Mouse (Mus musculus): ENCODE data around the gene Dcakd.
"Not testable (repeated sequence)": the region's sequence is repeated elsewhere in the genome, so short reads cannot be mapped to it uniquely, and the experiment has no call there.

The Dcakd gene

DNA sequence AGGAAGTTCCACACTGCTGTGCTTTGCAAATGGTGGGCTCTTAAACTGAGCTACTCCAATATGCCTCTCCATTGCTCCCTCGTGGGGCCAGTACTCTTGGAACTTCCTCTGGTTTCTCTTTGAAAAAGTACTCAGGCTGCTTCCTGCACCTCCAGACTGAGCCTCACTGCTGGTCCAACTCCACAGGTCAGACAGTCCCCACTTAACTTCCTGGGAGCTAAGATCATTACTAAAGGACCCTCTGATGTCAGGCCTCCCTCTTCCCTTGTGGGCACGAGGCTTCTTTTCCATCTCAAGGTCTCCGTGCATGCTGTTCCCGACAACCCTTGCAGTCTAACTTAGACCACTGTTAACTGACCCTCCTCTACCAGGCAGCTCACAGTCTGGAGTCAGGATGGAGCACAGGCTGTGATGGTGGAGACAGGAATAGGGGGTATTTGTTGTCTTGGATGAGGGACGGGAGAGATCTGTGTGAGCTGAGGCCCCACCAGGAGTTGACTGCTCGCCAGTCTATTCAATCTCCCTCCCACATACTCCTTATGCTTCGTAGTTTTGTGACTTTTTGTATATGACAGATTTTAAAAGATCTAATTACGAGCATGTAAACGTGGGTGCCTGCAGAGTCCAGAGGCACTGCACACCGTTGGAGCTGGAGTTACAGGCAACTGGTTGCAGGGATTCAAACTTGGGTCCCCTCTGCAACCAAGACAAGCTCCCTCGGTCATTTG lies 22.7 kb downstream of the Dcakd start:
- DNase-seq: no peak

DNA sequence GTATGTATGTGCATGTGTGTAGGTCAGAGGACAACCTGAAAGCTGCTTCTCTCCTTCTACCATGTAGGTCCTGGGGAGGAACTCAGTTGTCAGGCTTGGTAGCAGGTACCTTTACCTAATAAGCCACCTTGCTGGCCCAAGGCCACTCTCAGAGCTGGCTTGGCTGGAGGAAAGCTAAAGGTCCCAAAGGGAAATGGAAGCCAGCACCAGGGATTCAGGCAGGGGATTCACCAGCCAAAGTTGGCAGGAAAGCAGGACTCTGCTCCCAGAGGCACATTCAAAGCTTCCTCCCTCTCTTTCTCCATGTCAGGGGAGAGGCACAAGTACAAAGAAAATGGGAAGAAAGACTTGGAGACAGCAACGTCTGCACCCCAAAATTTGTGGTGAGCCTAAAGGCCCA lies 23.3 kb downstream of the Dcakd start:
- DNase-seq: no peak

DNA sequence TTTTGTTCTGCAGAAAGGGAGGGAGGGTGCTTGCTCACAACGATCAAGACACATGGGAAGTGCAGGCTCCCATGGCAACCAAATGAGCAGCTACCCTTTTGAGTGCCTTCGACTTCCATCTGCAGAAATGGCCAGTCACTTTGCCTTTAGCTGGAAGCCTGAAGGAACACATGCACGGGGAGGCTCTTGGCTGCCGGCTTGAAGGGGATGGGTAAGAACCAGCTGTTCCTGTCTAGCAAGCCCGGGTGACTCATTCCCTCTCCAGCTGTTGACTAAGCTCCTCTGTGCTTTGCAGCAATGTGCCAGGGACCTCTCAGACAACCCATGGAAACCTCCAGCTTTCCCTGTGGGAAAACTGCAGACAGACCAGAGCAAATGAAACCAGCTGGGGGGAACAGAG lies 24.9 kb downstream of the Dcakd start:
- peak; percentile 67 for DNase-seq

DNA sequence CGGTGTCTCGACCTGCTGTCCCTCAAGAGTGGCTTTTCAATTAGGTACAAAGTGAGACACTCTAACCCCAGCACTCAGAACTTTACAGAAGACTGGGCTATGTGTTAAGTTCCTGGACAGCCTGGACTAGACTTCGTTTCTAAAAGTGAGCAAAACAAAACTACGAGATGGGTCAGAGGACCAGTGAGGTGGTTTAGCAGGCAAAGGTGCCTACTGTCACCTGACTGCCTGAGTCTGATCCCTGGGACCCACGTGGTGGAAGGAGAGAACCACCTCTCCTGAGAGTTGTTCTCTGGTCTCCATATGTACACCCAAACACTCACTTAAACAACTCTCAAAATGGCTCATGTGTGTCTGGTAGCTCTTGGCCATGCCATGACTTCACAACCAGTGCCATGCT lies 27.1 kb downstream of the Dcakd start:
- DNase-seq: no peak

DNA sequence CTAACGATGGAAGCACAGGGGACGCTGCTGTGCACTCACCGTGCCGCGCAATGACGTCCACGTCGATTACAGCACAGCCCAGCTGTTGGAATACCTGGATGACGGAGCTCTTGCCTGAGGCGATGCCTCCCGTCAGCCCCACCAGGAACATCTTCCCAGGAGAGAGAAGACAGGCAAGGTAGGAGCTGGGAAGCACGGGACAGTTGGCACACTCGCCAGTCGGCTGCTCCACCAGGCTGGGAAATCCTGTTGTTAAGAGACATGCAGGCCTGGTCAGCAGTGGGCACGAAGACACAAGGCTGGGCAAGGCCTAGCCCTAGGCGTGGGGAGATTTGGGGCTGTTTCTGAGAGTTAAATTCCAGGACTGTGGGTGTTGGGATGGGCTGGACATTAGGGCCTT lies 28.0 kb downstream of the Dcakd start:
- no peak for DNase-seq

DNA sequence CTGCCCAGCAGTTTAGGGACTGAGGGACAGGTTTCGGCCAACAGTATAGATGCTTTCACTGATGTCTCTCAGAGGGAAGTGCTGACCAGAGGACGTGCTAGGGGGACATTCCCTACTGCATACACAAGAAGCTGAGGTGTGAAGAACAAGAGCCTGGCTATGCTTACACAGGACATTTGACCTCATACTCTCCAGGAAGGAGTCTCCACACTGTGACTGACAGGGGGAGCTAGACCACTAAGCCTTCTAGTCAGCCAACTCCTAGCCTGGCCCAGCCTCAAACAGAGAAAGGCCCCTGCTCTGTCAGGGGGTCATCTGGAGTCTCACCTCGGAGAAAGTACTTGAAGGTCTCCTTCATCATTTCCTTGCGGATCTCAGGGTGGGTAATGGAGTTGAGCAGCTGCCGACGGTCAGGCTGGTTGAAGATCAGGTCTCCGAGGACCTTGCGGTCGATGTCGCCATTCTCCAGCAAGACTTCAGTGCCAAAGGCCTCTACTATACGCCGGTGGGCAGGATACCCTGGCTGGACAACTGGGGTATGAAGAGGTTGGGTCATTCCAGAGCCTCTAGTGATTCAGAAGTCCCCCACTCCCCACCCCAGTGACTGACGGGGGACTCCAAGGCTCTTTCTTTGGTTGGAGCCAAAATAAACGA lies 28.7 kb downstream of the Dcakd start:
- no peak for DNase-seq

DNA sequence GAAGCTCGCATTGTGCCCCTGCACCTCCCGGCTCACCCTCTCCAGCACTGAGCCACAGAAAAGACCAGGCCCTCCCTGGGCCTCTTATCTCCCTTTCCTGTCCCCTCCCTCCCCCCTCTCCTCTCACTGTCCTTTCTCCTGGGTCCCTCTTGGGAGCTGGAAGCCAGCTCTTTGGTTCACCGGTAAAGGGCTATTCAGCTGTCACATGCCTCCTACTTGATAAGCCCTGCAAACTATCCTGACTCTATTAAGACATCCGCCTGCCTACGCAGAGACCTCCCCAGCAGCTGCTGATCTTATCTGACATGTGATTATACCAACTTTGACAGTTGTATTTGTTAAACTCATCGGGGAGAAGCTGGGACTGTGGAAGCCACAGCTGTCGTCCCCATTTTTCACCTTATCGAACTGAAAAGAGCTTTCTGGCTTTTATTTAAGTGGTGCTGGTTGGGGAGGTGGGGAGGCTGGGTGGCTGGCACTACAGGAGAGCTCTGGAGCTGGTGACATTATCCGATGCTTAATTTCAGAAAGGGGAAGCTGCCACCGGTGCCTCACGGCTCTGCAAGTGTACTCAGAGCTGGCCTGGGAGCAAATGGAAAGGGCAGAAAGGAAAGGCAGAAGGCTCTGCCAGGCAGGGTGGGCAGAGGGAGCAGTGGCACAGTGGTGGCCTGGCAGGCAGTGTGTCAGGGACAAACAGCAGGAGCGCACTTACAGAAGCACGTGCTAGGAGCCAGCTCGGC lies 29.4 kb downstream of the Dcakd start:
- no peak for DNase-seq

DNA sequence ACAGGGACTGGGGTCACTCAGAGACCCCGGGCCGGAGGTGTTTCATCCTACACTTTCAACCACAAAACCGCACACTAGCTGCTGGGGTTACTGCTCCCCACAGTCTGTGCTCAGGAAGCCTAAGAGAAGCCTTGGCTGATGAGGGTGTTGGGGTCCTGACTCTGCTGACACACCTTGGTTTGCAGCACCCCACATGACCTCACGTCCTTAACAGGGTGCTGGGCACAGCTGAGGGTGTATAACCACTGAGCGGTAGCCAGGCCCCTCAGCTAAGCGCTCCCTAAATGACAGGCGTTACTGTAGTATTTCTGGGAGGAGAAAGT lies 29.9 kb downstream of the Dcakd start:
- DNase-seq: no peak

DNA sequence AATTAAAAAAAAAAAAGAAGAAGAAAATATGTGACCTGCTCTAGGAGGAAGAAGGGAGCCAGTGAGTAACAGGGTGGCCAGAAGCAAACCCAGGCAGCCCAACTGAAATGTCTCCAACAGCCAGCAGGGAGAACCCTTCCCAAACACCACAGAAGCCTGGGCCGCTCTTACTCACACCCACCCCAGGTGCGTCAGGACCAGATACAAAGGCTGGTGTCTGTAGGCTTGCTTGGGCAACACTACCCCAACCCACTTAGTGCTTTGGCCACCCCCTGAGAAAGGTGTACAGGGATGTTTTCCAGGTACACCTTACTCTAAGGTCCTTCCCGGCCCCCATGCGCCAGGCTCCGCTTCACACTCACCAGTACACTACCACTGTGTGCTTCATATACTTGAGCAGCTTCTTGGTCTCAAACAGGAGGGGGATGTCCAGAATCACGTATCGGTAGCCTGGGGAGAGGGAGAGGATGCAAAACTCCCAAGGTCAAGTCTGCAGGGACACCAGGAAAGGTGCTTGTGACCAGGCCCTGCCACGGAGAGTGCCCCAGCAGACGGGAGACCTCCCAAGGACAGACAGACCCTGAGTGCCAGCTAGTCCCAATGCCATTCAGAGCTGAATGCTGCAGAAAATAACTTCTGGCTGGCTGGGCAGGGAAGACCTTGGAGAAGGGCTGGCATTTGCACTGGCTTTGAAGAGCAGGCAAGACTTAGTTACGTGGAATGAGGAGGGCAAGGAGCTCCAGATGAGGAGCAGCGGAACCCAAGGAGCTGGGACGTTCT lies 31.0 kb downstream of the Dcakd start:
- no peak for DNase-seq

DNA sequence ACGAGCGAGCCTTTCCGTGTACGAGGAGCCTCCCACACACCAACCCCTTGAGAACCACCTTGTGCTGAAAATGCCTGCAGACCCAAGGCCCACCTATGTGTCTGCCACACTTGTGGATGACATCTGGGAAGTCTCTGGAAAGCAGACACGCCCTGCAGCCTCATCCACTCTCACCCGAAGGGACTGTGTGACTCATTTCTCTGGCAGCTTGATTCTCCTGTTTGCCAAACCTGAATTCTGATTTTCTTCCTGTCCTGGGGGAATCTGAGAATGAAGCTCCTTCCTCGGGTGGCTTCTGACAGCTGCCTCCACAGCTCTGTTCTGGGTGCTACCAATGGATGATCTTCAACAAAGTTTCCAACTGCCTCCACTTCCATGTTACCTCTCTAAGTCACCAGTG lies 31.7 kb downstream of the Dcakd start:
- DNase-seq: no peak

DNA sequence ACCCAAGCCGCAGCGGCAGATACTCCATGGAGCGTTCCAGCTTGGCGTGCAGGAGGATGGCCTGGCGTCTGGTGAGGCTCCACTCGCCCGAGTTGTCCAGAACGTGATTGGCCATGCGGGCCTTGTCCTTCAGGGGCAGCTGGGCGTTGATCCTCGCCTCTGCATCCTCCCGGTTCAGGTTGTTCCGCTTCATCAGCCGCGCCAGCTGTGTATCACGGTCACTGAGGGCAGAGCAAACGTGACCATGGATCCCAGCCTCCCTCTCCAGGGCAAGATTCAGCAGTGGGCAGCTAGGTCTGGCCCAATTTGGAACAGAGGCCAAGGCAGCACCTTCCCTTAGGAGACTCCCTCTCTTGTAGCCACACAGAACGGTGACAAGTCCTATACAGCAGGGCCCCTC lies 33.2 kb downstream of the Dcakd start:
- DNase-seq: no peak

DNA sequence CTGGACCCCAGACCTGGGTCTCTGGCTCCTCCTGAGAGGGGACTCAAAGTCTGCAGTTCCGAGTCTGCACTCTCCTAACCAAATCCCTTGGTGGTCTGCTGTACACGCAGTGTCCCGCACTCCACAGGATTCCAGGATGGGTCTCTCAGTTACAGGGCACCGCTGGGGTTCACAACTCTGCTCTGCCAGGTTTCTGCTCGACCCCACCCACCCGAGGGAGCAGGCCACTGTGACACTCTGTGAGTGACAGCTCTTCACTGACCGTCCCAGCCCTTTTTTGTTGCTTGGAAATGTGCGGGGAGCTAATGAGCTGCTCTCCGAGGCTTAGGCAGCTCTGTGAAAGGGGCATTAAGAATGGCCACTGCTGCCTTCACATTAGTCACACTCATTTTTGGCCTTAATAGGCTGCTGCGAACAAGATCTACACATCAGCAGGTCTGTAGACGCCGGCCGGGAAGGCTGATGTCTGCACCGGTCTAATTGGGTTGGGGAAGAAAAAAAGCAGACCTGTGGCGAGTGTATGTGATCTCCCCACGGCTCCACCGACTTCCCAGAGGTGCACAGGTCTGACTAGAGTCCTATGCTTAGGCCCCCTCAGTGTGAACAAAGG lies 34.6 kb downstream of the Dcakd start:
- no peak for DNase-seq

DNA sequence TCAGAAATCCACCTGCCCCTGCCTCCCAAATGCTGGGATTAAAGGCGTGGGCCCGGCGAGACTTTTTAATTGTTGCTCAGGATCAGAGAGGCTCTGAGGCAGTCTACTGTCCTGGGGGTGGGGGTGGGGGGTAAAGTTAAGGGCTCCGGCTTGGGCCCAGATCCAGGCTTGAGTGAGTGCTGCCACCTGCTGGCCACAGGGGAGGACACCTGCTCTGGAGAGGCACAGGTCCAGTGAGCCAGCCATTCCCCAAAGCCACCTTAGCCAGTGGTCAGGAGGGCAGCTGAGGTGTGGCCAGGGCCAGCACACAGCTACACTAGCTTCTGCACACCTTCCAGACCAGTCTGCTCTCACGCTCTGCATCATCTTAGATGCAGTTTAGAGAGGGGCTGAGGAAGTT lies 35.2 kb downstream of the Dcakd start:
- peak; percentile 82 for DNase-seq

DNA sequence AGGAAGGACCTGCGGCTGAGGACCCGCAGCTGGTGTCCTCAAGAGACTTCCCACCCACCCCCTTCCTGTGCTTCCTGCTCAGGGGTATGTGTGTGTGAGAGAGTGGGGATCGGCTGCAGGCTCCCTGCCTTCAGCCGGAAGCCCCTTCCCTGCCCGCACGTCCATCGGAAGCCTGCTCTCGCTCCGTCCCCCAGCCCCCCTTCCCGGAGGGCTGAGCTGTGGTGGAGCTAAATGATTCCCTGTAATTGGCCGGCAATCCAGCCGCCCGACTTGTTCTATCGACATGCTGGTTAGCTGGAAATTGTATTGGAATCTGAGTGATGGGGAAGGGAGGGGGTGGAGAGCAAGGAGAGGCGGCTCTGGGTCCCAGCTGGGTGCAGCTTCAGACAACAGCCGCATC lies 36.5 kb downstream of the Dcakd start:
- DNase-seq: no peak

DNA sequence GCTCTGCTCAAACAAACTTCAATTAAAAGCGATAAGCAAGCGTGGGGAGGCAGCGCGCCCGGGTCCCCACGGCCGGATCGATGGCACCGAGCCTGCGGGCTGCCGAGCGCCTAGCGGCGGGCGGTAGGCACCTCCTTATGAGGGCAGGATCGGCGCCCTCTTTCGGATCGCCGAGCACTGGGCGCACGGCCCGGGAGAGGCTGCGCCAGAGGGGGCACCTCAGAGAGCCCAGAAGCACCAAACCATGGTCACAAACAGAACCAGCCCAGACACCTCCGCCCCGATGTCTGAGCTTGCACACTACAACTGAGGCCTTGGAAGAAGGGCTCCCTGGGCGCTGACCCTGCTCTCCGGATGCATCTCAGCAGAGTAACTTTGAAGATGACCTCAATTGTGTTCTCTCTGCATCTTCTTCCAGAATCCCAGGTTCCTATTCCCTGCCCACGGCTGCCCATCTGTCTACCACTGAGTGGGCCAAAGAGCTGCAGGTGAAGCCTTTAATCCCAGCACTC lies 37.9 kb downstream of the Dcakd start:
- peak; percentile 52 for DNase-seq

DNA sequence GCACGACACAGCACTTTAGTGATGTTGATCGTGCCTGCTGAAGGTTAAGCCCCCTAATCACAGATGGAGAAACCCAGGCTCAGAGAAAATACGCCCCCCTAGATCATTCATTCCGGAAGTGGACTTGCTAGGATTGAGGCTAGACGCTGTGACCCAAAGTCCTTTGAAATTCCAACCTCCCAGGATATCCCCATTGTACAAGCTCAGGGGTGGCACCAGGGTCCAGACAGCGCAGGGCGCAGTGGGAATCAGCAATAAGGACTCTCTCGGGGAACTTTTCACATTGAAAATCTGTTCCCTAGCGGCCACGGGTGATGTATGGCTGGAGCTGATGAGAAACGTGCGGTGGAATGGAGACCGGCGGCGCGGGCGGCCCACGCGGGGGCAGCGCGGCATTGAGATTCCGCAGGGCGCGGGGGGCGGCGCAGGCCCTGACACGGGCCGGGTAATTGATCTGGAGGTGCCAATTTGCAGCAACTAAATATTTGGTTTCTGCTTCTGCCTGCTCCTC lies 38.4 kb downstream of the Dcakd start:
- no peak for DNase-seq

DNA sequence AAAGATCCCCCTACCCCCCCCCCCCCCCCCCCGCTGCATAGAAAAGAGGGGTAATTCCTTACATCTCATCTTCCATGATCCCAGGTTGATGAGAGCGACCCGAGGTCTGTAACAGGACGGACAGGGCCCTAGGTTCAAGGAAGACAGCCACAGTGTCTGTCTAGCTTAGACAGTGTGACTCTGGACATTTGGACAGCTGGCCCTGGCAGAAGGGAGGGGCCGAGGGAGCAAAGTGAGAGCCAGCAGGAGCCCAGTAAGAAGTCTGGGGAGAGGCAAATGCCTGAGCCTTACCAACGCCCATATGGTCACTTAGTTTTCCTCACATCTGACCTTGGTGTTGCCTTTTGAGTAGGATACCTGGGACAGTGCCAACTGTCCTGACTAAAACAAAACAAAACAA lies 43.0 kb downstream of the Dcakd start:
- DNase-seq: no peak

DNA sequence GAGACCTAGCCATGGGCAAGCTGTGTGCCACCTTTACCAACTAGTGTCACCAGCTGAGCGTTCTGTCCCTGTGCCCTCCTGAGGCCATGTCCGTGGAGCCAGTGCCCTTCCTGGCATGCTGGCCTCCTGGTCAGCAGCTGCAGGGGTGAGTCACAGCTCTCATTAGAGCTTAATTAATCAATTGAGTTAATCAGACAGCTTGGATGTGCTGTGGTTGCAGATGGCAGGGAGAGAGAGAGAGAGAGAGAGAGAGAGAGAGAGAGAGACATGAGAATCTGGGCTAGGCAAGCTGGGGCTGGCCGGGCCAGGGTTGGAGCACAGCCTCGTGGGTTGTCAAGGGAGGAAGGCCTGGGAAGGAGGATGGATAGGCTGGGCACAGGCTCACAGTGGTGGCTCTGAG lies 43.5 kb downstream of the Dcakd start:
- no peak for DNase-seq

DNA sequence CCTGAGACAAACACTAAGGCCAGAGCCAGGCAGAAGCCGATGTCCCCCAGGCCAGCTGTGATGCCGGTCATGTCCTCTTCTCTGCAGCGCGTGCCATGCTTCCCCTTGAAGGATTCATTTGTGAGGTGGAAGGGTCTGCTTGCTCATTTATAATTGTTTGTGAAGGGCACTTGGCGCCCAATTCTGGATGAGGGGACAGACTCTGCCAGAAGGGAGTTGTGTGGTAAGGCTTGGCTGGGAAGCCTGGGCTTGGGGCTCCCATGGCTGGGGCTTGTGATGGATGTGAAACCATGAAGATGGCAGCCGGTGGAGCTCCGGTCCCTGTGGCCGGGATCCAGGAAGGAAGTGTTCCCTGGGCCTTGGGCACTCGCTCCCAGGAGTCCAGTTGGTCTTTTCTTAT lies 44.0 kb downstream of the Dcakd start:
- DNase-seq: no peak

DNA sequence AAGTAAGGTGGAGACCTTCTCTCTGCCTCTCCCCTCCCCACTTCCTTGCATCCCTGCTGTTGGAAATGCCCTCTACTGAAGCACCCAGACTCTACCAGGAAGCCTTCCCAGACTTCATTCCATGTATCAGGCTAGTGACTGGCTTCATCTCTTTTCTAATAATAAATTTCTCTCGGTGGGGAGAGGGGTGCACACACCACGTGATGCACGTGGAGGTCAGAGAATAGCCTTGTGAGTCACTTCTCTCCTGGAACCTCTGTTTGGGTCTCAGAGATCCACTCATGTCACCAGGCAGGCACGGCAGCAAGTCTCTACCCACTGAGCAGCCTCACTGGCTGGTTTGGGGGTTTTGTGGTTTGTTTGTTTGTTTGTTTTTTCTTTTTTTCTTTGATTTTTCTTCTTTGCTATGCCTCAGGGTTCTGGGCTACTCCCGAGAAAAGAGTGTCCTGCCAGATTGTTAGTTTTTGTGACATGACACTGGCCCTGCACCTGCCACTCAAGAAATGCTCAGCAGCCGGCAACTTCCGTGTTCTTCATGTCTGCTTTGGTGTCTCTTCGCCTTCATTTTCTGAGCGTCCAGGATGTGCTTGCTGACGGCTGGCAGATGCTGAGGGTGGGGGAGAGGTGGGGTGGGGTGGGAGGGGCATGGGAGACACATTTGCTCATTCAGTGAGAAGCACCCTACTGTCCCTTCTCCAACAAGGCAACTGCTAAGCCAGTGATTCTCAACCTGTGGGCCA lies 46.8 kb downstream of the Dcakd start:
- DNase-seq: no peak

DNA sequence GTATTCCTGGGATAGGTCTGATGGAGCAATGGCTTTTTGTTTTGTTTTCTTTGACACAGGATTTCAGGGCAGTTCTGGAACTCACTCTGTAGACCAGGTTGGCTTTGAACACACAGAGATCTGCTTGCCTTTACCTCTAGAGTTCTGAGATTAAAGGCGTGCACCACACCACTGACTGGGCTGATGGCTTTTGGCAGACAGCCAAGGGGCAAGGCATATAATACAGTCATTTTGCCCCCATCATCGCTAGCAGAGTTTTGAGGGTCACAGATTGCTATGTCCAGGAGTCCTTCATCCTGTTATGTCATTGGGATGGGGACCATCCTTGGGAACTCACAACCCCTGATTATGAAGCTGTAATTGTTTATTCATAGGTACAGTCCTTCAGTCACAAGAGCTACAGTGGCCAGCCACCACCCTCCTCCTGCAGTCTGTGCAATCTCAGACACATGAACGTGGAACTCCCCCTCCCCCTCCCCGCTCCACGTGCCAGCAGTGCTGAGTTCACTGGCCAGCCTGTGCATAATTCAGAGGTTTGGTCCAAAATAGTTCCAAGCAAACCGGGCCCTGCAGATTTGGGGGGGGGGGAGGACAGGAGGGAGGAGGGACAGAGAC lies 50.0 kb downstream of the Dcakd start:
- DNase-seq: no peak

DNA sequence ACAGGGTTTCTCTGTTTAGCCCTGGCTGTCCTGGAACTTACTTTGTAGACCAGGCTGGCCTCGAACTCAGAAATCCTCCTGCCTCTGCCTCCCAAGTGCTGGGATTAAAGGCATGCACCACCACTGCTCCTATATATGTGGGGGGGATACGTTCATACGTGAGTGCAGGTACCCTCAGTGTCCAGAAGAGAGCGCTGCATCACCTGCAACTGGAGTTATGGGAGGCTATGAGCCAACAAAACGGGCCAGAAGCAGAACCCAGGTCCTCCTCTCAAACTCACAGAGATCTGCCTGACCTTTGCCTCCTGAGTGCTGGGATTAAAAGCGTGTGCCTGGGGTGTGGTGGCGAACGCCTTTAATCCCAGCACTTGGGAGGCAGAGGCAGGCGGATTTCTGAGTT lies 52.2 kb downstream of the Dcakd start:
- DNase-seq: not testable (repeated sequence)
